Mouse (Mus musculus): ENCODE results near the gene Tmem156.
"Not testable (repeated sequence)": the region's sequence is repeated elsewhere in the genome, so short reads cannot be mapped to it uniquely, and the experiment has no call there.

The Tmem156 gene

GRCm38 (mm10) chr5:65091921-65092320 lies at the start of gene Tmem156:
Tmem156 (minus strand) TSS chr5:65092132.
- no peak for DNase-seq (ENCODE audit: low spot score)

GRCm38 (mm10) chr5:65141242-65141641 lies 49.3 kb upstream of the Tmem156 start:
- no peak for DNase-seq (ENCODE audit: low spot score)

GRCm38 (mm10) chr5:65137073-65137472 lies 45.1 kb upstream of the Tmem156 start:
- DNase-seq (ENCODE audit: low spot score) = no peak

GRCm38 (mm10) chr5:65136159-65136558 lies 44.2 kb upstream of the Tmem156 start:
- DNase-seq (ENCODE audit: low spot score) = no peak

GRCm38 (mm10) chr5:65131211-65131879 lies 39.4 kb upstream of the Tmem156 start:
- no peak for DNase-seq (ENCODE audit: low spot score)

- no peak for DNase-seq (ENCODE audit: low spot score)
Observed at GRCm38 (mm10) chr5:65130528-65131210, 38.7 kb upstream of the Tmem156 start.

GRCm38 (mm10) chr5:65128481-65128880 lies 36.5 kb upstream of the Tmem156 start:
- no peak for DNase-seq (ENCODE audit: low spot score)

- no peak for DNase-seq (ENCODE audit: low spot score)
Observed at GRCm38 (mm10) chr5:65126137-65126536, 34.2 kb upstream of the Tmem156 start.

- no peak for DNase-seq (ENCODE audit: low spot score)
Observed at GRCm38 (mm10) chr5:65122616-65123015, 30.7 kb upstream of the Tmem156 start.

- no peak for DNase-seq (ENCODE audit: low spot score)
Observed at GRCm38 (mm10) chr5:65119918-65120317, 28.0 kb upstream of the Tmem156 start.

- no peak for DNase-seq (ENCODE audit: low spot score)
Observed at GRCm38 (mm10) chr5:65119495-65119894, 27.6 kb upstream of the Tmem156 start.

GRCm38 (mm10) chr5:65116789-65117188 lies 24.9 kb upstream of the Tmem156 start:
- DNase-seq (ENCODE audit: low spot score) = no peak

GRCm38 (mm10) chr5:65113323-65113722 lies 21.4 kb upstream of the Tmem156 start:
- peak; percentile 63 for DNase-seq (ENCODE audit: low spot score)

GRCm38 (mm10) chr5:65112225-65112624 lies 20.3 kb upstream of the Tmem156 start:
- DNase-seq (ENCODE audit: low spot score) = not testable (repeated sequence)

- DNase-seq (ENCODE audit: low spot score) = peak; percentile 11
Observed at GRCm38 (mm10) chr5:65107773-65108432, 16.0 kb upstream of the Tmem156 start.

- DNase-seq (ENCODE audit: low spot score) = peak; percentile 63
Observed at GRCm38 (mm10) chr5:65106876-65107772, 15.2 kb upstream of the Tmem156 start, which contains the start of gene Klhl5. Klhl5 (plus strand) TSS chr5:65107539.

GRCm38 (mm10) chr5:65102641-65103042 lies 10.7 kb upstream of the Tmem156 start:
- DNase-seq (ENCODE audit: low spot score) = no peak

GRCm38 (mm10) chr5:65102026-65102640 lies 10.2 kb upstream of the Tmem156 start:
- DNase-seq (ENCODE audit: low spot score) = no peak

- DNase-seq (ENCODE audit: low spot score) = no peak
Observed at GRCm38 (mm10) chr5:65101621-65102020, 9.7 kb upstream of the Tmem156 start.

GRCm38 (mm10) chr5:65101209-65101608 lies 9.3 kb upstream of the Tmem156 start:
- DNase-seq (ENCODE audit: low spot score) = no peak

GRCm38 (mm10) chr5:65100002-65100401 lies 8.1 kb upstream of the Tmem156 start:
- DNase-seq (ENCODE audit: low spot score) = no peak

GRCm38 (mm10) chr5:65097457-65097856 lies 5.5 kb upstream of the Tmem156 start:
- no peak for DNase-seq (ENCODE audit: low spot score)

All from T-cell, adult 2 months (primary cell).